Mouse (Mus musculus): ENCODE measurements around the gene Espnl.

GRCm38 (mm10) chr1:91272260-91272659 lies 49.6 kb upstream of the Espnl start:
- TF ChIP-seq POLR2A (IDR thresholded peaks at IDR 0.05; ENCODE audit: borderline replicate concordance, low read depth, low read length) (no peak), CTCF (IDR thresholded peaks at IDR 0.05; ENCODE audit: low read depth, low read length) (no peak)
